Mouse (Mus musculus) heart, embryonic 11.5 days (tissue): ENCODE data around the gene 5330417H12Rik. TPM values are rescaled to one million over a fixed set of nuclear protein-coding genes. Genes with fewer than 3 reads are reported as not detected.

Experiments used
- ATAC-seq: fragments of 200-750 bp; cut with Nextera tagmentation; replicated peaks from 2 replicates; pipeline ENCODE4 v1.8.0; 2017; ENCODE audit warnings: moderate library complexity; ENCODE audit not compliant: insufficient number of reproducible peaks, low FRiP score, low TSS enrichment
- H3K27ac ChIP-seq: fragments of 300-500 bp; sonication (generic); 2 replicates; pipeline ENCODE4 v1.5.1; 2014; ENCODE audit warnings: mild to moderate bottlenecking, low read depth, low read length
- H3K27me3 ChIP-seq: fragments of 300-500 bp; sonication (generic); 2 replicates; pipeline ENCODE4 v1.6.1; 2014; ENCODE audit warnings: mild to moderate bottlenecking, low read length, mixed read lengths; ENCODE audit not compliant: control insufficient read depth, insufficient read depth
- H3K36me3 ChIP-seq: fragments of 300-500 bp; sonication (generic); 2 replicates; pipeline ENCODE4 v1.6.1; 2014; ENCODE audit warnings: mild to moderate bottlenecking, low read length, moderate library complexity, mixed read lengths; ENCODE audit not compliant: control insufficient read depth, insufficient read depth
- H3K4me1 ChIP-seq: fragments of 300-500 bp; sonication (generic); 2 replicates; pipeline ENCODE4 v1.6.1; 2014; ENCODE audit warnings: low read length; ENCODE audit not compliant: control insufficient read depth, insufficient read depth
- H3K4me2 ChIP-seq: fragments of 300-500 bp; sonication (generic); 2 replicates; pipeline ENCODE4 v1.6.1; 2014; ENCODE audit warnings: mild to moderate bottlenecking, moderate library complexity
- H3K4me3 ChIP-seq: fragments of 300-500 bp; sonication (generic); 2 replicates; pipeline ENCODE4 v1.5.1; 2014; ENCODE audit warnings: low read depth, low read length
- H3K9ac ChIP-seq: fragments of 300-500 bp; sonication (generic); 2 replicates; pipeline ENCODE4 v1.6.1; 2014; ENCODE audit warnings: mild to moderate bottlenecking, low read depth, low read length, moderate library complexity
- H3K9me3 ChIP-seq: fragments of 300-500 bp; sonication (generic); replicated peaks from 2 replicates; pipeline ENCODE4 v1.6.1; 2016; ENCODE audit warnings: low read length; ENCODE audit not compliant: control insufficient read depth
- WGBS: fragments of 180-500 bp; shearing (Covaris S2); extraction: QIAGEN DNeasy Blood & Tissue Kit; methylation state at CpG from one replicate; pipeline ENCODE4 v1.1.7; 2014; ENCODE audit not compliant: insufficient replicate concordance; 5-methylcytosine and 5-hydroxymethylcytosine counted together
- polyA plus RNA-seq: library from polyadenylated mRNA; unstranded; fragments of >200 nt; fragmentation: Nextera tagmentation; extraction: Ambion mirVana; gene quantifications from 2 replicates; pipeline ENCODE4 v1.2.1, GENCODE M21; 2014

Gene 5330417H12Rik
- polyA plus RNA-seq, 1 experiment from 2014 or later, result not detected

- H3K27ac ChIP-seq, result no peak overlapping the region
- no peak overlapping the region for H3K4me3 ChIP-seq
- H3K4me1 ChIP-seq, result no peaks in the 10 kb centered on the region
- no peaks in the 10 kb centered on the region for H3K9me3 ChIP-seq
- H3K27me3 ChIP-seq, result no peaks in the 10 kb centered on the region
- 71% methylated on average over 5 of the region's 5 CpGs for WGBS
- H3K4me2 ChIP-seq, result no peak overlapping the region
- H3K9ac ChIP-seq, result no peak overlapping the region
- ATAC-seq, result no peak
- H3K36me3 ChIP-seq, result no peaks in the 10 kb centered on the region
These were observed 13.1 kb upstream of the 5330417H12Rik start for GRCm38 (mm10) chr7:107638026-107638425.

DNA sequence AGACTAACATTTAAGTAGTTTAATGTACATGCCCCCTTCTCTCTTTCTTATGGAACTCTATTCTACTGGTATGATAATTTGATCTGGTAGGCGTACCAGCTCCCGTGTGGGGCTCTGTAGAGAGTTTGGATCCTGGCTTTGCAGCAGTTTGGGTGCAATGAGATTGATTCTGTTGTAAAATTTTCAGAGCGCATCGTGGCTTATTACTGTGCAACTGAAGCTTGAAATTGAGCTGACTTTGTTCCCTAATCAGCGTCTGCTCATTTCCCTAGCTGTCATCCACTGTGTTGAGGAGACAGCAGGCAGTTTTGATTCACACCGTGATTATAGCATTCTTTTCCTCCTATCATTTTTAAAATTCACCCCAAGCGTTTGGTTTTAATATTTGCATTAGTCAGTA is 12.4 kb upstream of the 5330417H12Rik start:
- Histone ChIP-seq H3K36me3 (no peaks in the 10 kb centered on the region), H3K27me3 (no peaks in the 10 kb centered on the region), H3K4me2 (no peak overlapping the region), H3K9ac (no peak overlapping the region), H3K9me3 (no peaks in the 10 kb centered on the region), H3K4me1 (no peaks in the 10 kb centered on the region), H3K27ac (no peak overlapping the region), H3K4me3 (no peak overlapping the region)
- WGBS, result 81% methylated on average over 7 of the region's 7 CpGs
- no peak for ATAC-seq

GRCm38 (mm10) chr7:107633201-107633600 is 8.2 kb upstream of the 5330417H12Rik start:
- Histone ChIP-seq H3K36me3 (no peaks in the 10 kb centered on the region), H3K9ac (no peak overlapping the region), H3K4me1 (no peaks in the 10 kb centered on the region), H3K27ac (no peak overlapping the region), H3K9me3 (no peaks in the 10 kb centered on the region), H3K4me2 (no peak overlapping the region), H3K4me3 (no peak overlapping the region), H3K27me3 (no peaks in the 10 kb centered on the region)
- 84% methylated on average over 4 of the region's 4 CpGs for WGBS
- no peak for ATAC-seq

- H3K27me3 ChIP-seq, result no peaks in the 10 kb centered on the region
- ATAC-seq, result no peak
- no peak overlapping the region for H3K27ac ChIP-seq
- H3K4me1 ChIP-seq, result no peaks in the 10 kb centered on the region
- H3K9ac ChIP-seq, result no peak overlapping the region
- no peak overlapping the region for H3K4me2 ChIP-seq
- H3K9me3 ChIP-seq, result no peaks in the 10 kb centered on the region
- H3K4me3 ChIP-seq, result no peak overlapping the region
- H3K36me3 ChIP-seq, result no peaks in the 10 kb centered on the region
These were observed 3.4 kb upstream of the 5330417H12Rik start for GRCm38 (mm10) chr7:107628383-107628782.

GRCm38 (mm10) chr7:107625781-107626180 is 820 bp upstream of the 5330417H12Rik start:
- 79% methylated on average over 6 of the region's 6 CpGs for WGBS

DNA sequence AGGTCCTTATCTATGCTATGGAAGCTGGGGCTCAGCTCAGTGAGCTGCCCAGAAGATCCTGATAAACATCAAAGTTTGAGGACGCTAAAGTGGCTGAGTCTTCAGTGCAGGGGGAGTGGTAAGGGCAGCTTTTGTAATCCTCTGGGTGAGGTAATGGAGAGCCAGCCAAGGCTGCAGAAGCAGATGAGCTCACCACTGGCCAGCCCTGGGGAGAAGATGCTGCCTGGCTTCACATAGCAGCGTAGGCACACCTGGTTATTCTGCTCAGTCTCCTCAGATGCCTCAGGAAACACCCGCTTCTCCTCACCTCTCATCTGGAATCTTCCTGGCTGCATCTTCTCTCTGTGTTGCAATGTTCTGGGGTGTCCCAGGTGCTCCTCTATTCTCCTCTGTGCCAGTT is 529 bp downstream of the 5330417H12Rik start:
- no peaks in the 10 kb centered on the region for H3K27me3 ChIP-seq
- no peak overlapping the region for H3K9ac ChIP-seq
- no peak for ATAC-seq
- H3K36me3 ChIP-seq, result no peaks in the 10 kb centered on the region
- H3K4me1 ChIP-seq, result no peaks in the 10 kb centered on the region
- no peak overlapping the region for H3K4me3 ChIP-seq
- H3K9me3 ChIP-seq, result no peaks in the 10 kb centered on the region
- WGBS, result 47% methylated on average over 3 of the region's 3 CpGs
- no peak overlapping the region for H3K27ac ChIP-seq
- no peak overlapping the region for H3K4me2 ChIP-seq

More at GRCm38 (mm10) chr7:107625781-107626180, 820 bp upstream of the 5330417H12Rik start:
- H3K4me1 ChIP-seq, result no peaks in the 10 kb centered on the region
- H3K9me3 ChIP-seq, result no peaks in the 10 kb centered on the region
- H3K27me3 ChIP-seq, result no peaks in the 10 kb centered on the region
- H3K9ac ChIP-seq, result no peak overlapping the region
- no peak overlapping the region for H3K4me3 ChIP-seq
- H3K4me2 ChIP-seq, result no peak overlapping the region
- H3K27ac ChIP-seq, result no peak overlapping the region
- H3K36me3 ChIP-seq, result no peaks in the 10 kb centered on the region
- no peak for ATAC-seq

- Histone ChIP-seq H3K27me3 (no peaks in the 10 kb centered on the region), H3K9me3 (no peaks in the 10 kb centered on the region), H3K9ac (no peak overlapping the region), H3K36me3 (no peaks in the 10 kb centered on the region), H3K4me2 (no peak overlapping the region), H3K4me3 (no peak overlapping the region), H3K27ac (no peak overlapping the region), H3K4me1 (no peaks in the 10 kb centered on the region)
- ATAC-seq, result no peak
- 76% methylated on average over 3 of the region's 3 CpGs for WGBS
These were observed 4.8 kb downstream of the 5330417H12Rik start for GRCm38 (mm10) chr7:107620137-107620536.

GRCm38 (mm10) chr7:107619225-107619624 is 5.7 kb downstream of the 5330417H12Rik start:
- H3K4me2 ChIP-seq, result no peak overlapping the region
- no peaks in the 10 kb centered on the region for H3K4me1 ChIP-seq
- no peak overlapping the region for H3K9ac ChIP-seq
- ATAC-seq, result no peak
- H3K36me3 ChIP-seq, result no peaks in the 10 kb centered on the region
- H3K27me3 ChIP-seq, result no peaks in the 10 kb centered on the region
- H3K4me3 ChIP-seq, result no peak overlapping the region
- no peaks in the 10 kb centered on the region for H3K9me3 ChIP-seq
- 61% methylated on average over 4 of the region's 4 CpGs for WGBS
- no peak overlapping the region for H3K27ac ChIP-seq

DNA sequence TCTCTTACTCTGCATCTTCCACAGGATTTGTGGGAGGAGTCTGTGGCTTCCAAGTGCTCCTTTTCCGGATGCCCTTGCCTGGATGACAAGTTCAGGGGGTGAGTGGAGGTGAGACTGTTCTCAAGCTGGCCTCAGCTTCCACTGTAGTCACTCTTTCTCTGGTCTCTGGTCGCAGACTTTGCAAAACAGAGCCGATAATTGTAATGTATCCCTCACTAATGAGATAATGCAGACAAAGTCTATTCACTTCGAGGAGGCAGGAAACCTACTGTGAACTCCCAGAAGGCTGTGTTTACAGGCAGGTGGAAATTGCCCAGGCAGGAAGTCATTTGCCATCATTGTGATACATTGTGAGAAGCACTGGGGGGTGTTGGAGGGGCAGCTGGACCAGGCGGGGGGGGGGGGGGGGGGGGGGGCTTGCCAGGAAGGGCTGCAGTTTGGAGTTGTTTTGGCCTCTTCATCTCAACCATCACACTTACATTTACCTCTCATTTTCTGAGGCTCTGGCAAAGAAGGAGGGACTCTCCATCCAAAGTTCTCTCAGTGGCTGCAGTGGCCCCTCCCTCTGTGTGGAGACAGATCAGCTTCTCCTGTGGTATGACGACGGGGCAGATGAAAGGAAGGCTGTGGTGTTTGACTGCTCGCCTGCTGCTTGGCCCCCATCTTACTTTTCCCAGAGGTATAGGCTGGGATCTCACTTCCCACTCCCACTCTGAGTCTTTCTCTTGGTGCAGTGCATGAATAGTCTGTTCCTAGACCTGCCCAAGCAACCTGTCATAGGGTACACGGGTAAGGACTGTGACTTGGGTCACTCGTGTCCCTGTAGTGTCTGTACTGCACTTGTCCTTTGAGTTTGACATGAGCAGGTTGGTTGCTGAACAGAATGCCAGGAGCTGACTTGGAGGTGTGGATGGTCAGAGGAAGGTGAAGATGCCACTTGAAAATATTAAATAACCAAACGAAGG is 6.7 kb downstream of the 5330417H12Rik start:
- Histone ChIP-seq H3K27me3 (no peaks in the 10 kb centered on the region), H3K36me3 (no peaks in the 10 kb centered on the region), H3K4me3 (no peak overlapping the region), H3K9ac (no peak overlapping the region), H3K4me1 (no peaks in the 10 kb centered on the region), H3K4me2 (no peak overlapping the region), H3K9me3 (no peaks in the 10 kb centered on the region), H3K27ac (no peak overlapping the region)
- 38% methylated on average over 10 of the region's 11 CpGs for WGBS
- ATAC-seq, result no peak
